In the genomic region with DNA sequence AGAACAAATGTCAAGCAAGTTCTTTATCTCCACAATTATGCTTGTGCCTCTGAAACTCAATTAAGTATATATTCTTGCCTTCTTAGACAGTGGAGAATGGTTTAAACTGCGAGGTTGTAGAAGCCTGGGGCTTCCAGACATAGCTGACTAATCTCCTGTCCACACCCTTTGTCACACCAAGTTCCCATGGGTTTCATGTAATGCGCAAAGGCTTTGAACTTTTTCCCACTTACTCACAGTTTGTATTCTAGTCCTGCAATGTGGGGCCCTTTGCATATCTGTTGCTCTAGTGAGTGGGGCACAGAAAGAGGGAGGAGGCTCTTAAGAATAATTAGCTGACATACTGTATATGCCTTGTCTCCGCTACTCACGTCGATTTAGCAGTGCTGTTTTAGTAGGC, we compare ENCODE assay signal across 23 mouse cellular contexts.
DNase-seq lines count a peak whose midpoint lies in the region; ATAC-seq and TF ChIP-seq lines count a peak whose summit lies in the region.
"Had no signal": no experiment of that assay in that cellular context is flagged by ENCODE, and none has a peak within 500 bp of the region (broad histone marks: within the 10 kb centered on the region; RNA-seq: fewer than 3 reads in every experiment).

No protein-coding gene starts in this region.

- no peak overlapping the region for H3K9ac ChIP-seq in heart, embryonic 12.5 days
- H3K9ac ChIP-seq in heart, embryonic 15.5 days: no peak overlapping the region
- no peak overlapping the region for H3K9ac ChIP-seq in heart, postnatal 0 days (replicated peaks; ENCODE audit: low read depth, low read length)
- H3K9ac ChIP-seq: embryonic facial prominence, embryonic 12.5 days; forebrain, embryonic 13.5 days; forebrain, embryonic 15.5 days had no signal

- H3K4me3 ChIP-seq in heart, embryonic 10.5 days: no peak overlapping the region
- H3K4me3 ChIP-seq in heart, embryonic 12.5 days: no peak overlapping the region
- no peak overlapping the region for H3K4me3 ChIP-seq in heart, embryonic 15.5 days
- no peak overlapping the region for H3K4me3 ChIP-seq in heart, postnatal 0 days (ENCODE audit: low read depth, low read length)
- H3K4me3 ChIP-seq: embryonic facial prominence, embryonic 10.5 days; embryonic facial prominence, embryonic 12.5 days; forebrain, embryonic 13.5 days; forebrain, embryonic 15.5 days had no signal

- TF ChIP-seq EP300 in heart, postnatal 0 days (IDR thresholded peaks at IDR 0.05; ENCODE audit: low read depth): no peak

- WGBS in heart, embryonic 10.5 days: 62% methylated on average over 5 of the region's 5 CpGs
- WGBS in heart, embryonic 12.5 days: 40% methylated on average over 5 of the region's 5 CpGs
- WGBS in heart, embryonic 15.5 days: 33% methylated on average over 5 of the region's 5 CpGs
- WGBS in heart, postnatal 0 days: 35% methylated on average over 5 of the region's 5 CpGs

- no peak overlapping the region; the same call in 1 of the 2 replicates for H3K27ac ChIP-seq in heart, embryonic 10.5 days
- H3K27ac ChIP-seq in heart, embryonic 12.5 days (ENCODE audit: poor library complexity, severe bottlenecking): no peak overlapping the region
- peak overlapping the region; percentile 3; the same call in 1 of the 2 replicates for H3K27ac ChIP-seq in heart, embryonic 15.5 days
- H3K27ac ChIP-seq in heart, postnatal 0 days (ENCODE audit: low read depth): no peak overlapping the region
- H3K27ac ChIP-seq: embryonic facial prominence, embryonic 10.5 days; embryonic facial prominence, embryonic 12.5 days; forebrain, embryonic 13.5 days; forebrain, embryonic 15.5 days had no signal

- no peaks in the 10 kb centered on the region for H3K27me3 ChIP-seq in heart, embryonic 10.5 days (ENCODE audit: insufficient read depth, poor library complexity, severe bottlenecking)
- no peaks in the 10 kb centered on the region for H3K27me3 ChIP-seq in heart, embryonic 12.5 days (replicated peaks)
- no peaks in the 10 kb centered on the region for H3K27me3 ChIP-seq in heart, embryonic 15.5 days
- H3K27me3 ChIP-seq in heart, postnatal 0 days (ENCODE audit: control insufficient read depth, insufficient read depth, low read length): no peaks in the 10 kb centered on the region
- H3K27me3 ChIP-seq: CH12.LX; embryonic facial prominence, embryonic 12.5 days; forebrain, embryonic 13.5 days; forebrain, embryonic 15.5 days had no signal

- no peaks in the 10 kb centered on the region for H3K9me3 ChIP-seq in heart, embryonic 10.5 days
- no peaks in the 10 kb centered on the region for H3K9me3 ChIP-seq in heart, embryonic 12.5 days (replicated peaks)
- H3K9me3 ChIP-seq in heart, embryonic 15.5 days (replicated peaks): no peaks in the 10 kb centered on the region
- no peaks in the 10 kb centered on the region for H3K9me3 ChIP-seq in heart, postnatal 0 days (replicated peaks; ENCODE audit: control insufficient read depth, low read length)
- H3K9me3 ChIP-seq: embryonic facial prominence, embryonic 10.5 days; embryonic facial prominence, embryonic 12.5 days; forebrain, embryonic 13.5 days; forebrain, embryonic 15.5 days; G1E had no signal

- peaks cover 5% of the 10 kb centered on the region; the same call in 1 of the 2 replicates for H3K4me1 ChIP-seq in heart, embryonic 10.5 days
- peaks cover 34% of the 10 kb centered on the region for H3K4me1 ChIP-seq in heart, embryonic 12.5 days (replicated peaks)
- H3K4me1 ChIP-seq in heart, embryonic 15.5 days (replicated peaks): peaks cover 17% of the 10 kb centered on the region
- peaks cover 25% of the 10 kb centered on the region for H3K4me1 ChIP-seq in heart, postnatal 0 days (ENCODE audit: control insufficient read depth, insufficient read depth)
- H3K4me1 ChIP-seq: embryonic facial prominence, embryonic 10.5 days; embryonic facial prominence, embryonic 12.5 days had no signal

- no peak for TF ChIP-seq CTCF in heart, postnatal 0 days (IDR thresholded peaks at IDR 0.05; ENCODE audit: low read depth)

- ATAC-seq in heart, embryonic 12.5 days (ENCODE audit: insufficient number of reproducible peaks, low FRiP score): no peak
- ATAC-seq in heart, embryonic 15.5 days (replicated peaks; ENCODE audit: insufficient number of reproducible peaks, insufficient read depth, low FRiP score, low read depth): peak; percentile 47; the same call in 1 of the 2 replicates
- ATAC-seq in heart, postnatal 0 days (ENCODE audit: insufficient read depth, low read depth): peak; percentile 72
- ATAC-seq: CD4-positive, CD25-positive, alpha-beta regulatory T cell, adult 4 months; forebrain, embryonic 13.5 days; forebrain, embryonic 15.5 days had no signal

- no peak overlapping the region for H3K4me2 ChIP-seq in heart, embryonic 12.5 days
- H3K4me2 ChIP-seq in heart, embryonic 15.5 days: no peak overlapping the region
- H3K4me2 ChIP-seq in heart, postnatal 0 days (ENCODE audit: low read depth, low read length): no peak overlapping the region
- H3K4me2 ChIP-seq: embryonic facial prominence, embryonic 12.5 days; forebrain, embryonic 13.5 days; forebrain, embryonic 15.5 days had no signal

- peak; percentile 67 for DNase-seq in heart, embryonic 10.5 days (ENCODE audit: low spot score)
- DNase-seq in heart, postnatal 36 days: no peak
- DNase-seq in heart, postnatal 0 days (ENCODE audit: low spot score): peak; percentile 68
- DNase-seq in heart, postnatal 25 days (ENCODE audit: low spot score): no peak
- no peak for DNase-seq in spleen, postnatal 14 days (ENCODE audit: low spot score in 2 of 2)
- DNase-seq: adrenal gland, adult 2 months; adrenal gland, postnatal 10 days; adrenal gland, postnatal 25 days; B cell, adult 2 months; cerebellum, adult 11-12 months; cerebellum, adult 2 months; cerebellum, adult 9-10 months; cerebellum, postnatal 10 days; cerebellum, postnatal 25 days had no signal

- no peaks in the 10 kb centered on the region for H3K36me3 ChIP-seq in heart, embryonic 10.5 days
- no peaks in the 10 kb centered on the region for H3K36me3 ChIP-seq in heart, embryonic 12.5 days
- H3K36me3 ChIP-seq in heart, embryonic 15.5 days: no peaks in the 10 kb centered on the region
- no peaks in the 10 kb centered on the region for H3K36me3 ChIP-seq in heart, postnatal 0 days (replicated peaks; ENCODE audit: control insufficient read depth, insufficient read depth, low read length)
- H3K36me3 ChIP-seq: embryonic facial prominence, embryonic 10.5 days; embryonic facial prominence, embryonic 12.5 days; forebrain, embryonic 15.5 days; G1E had no signal

- intact Hi-C loops in heart, postnatal 36 days (cut with DNase I): no loop called here
- intact Hi-C loops in heart, postnatal 25 days (cut with DNase I): no loop called here

Comparison
In these comparisons a context has a peak if more than half of its experiments do, and no peak if none do; other contexts are left out.
1. DNase-seq: peak in heart, embryonic 10.5 days (single experiment) and heart, postnatal 0 days (single experiment); none in heart, postnatal 36 days (0 of 2), heart, postnatal 25 days (single experiment) and spleen, postnatal 14 days (0 of 2).